Mouse (Mus musculus) CH12.LX (cell line): ENCODE measurements around the gene Col4a2. TPM values are rescaled to one million over a fixed set of nuclear protein-coding genes. Genes with fewer than 3 reads are reported as not detected.

ENCODE experiments used
- DNase-seq: peaks from one replicate; pipeline ENCODE4 v3.0.0-alpha.2; 2013; ENCODE audit errors: extremely low read depth
- H3K27ac ChIP-seq: 2 replicates; pipeline ENCODE4 v1.5.1; 2012; ENCODE audit warnings: low read depth, mild to moderate bottlenecking, control low read depth, moderate library complexity; ENCODE audit not compliant: insufficient read depth
- H3K27me3 ChIP-seq: replicated peaks from 2 replicates; pipeline ENCODE3; 2012; ENCODE audit warnings: inconsistent platforms
- H3K36me3 ChIP-seq, 2 experiments: replicated peaks in 1 of 2; 2 replicates each; pipeline versions ENCODE3 to v1.6.1; 2012; ENCODE audit warnings: inconsistent platforms in 1 of 2, low read length in 1 of 2, mild to moderate bottlenecking in 1 of 2, mixed read lengths in 1 of 2, moderate library complexity in 1 of 2; ENCODE audit not compliant: control insufficient read depth in 1 of 2, insufficient read depth in 1 of 2
- H3K4me1 ChIP-seq, 2 experiments: 2 replicates each; pipeline ENCODE4 v1.6.1; 2012; ENCODE audit warnings: inconsistent platforms in 1 of 2, moderate library complexity in 1 of 2; ENCODE audit not compliant: insufficient read depth in 2 of 2, control insufficient read depth in 1 of 2
- H3K4me2 ChIP-seq: 2 replicates; pipeline ENCODE4 v1.6.1; 2012; ENCODE audit warnings: low read depth, mild to moderate bottlenecking, control low read depth; ENCODE audit not compliant: poor library complexity, insufficient read depth, severe bottlenecking
- H3K4me3 ChIP-seq, 3 experiments: fragments of 150-350 bp in 1 of 3; sonication (generic) in 1 of 3; replicated peaks in 1 of 3; 2 replicates each; pipeline versions ENCODE3 to v1.5.1; 2011 to 2012; ENCODE audit warnings: low read depth in 2 of 3, low read length in 2 of 3, mild to moderate bottlenecking in 2 of 3, moderate library complexity in 2 of 3, control low read depth in 1 of 3, improper control_type of control experiment in 1 of 3, inconsistent platforms in 1 of 3, mixed read lengths in 1 of 3; ENCODE audit not compliant: poor library complexity in 1 of 3
- H3K79me2 ChIP-seq: replicated peaks from 2 replicates; pipeline ENCODE4 v1.6.1; 2012; ENCODE audit warnings: mild to moderate bottlenecking, moderate library complexity; ENCODE audit not compliant: control insufficient read depth, poor library complexity, insufficient read depth, severe bottlenecking; ENCODE audit errors: extremely low read depth
- H3K9ac ChIP-seq: 2 replicates; pipeline ENCODE4 v1.6.1; 2012; ENCODE audit warnings: low read depth, mild to moderate bottlenecking, control low read depth, moderate library complexity; ENCODE audit not compliant: insufficient read depth
- H3K9me3 ChIP-seq: replicated peaks from 2 replicates; pipeline ENCODE3; 2012; ENCODE audit warnings: low read length, inconsistent platforms, mixed read lengths
- BHLHE40 ChIP-seq: IDR thresholded peaks from 2 replicates; pipeline ENCODE4 v1.6.1; 2011; ENCODE audit warnings: mild to moderate bottlenecking, low read depth, low read length, improper control_type of control experiment
- CHD1 ChIP-seq: IDR thresholded peaks from 2 replicates; pipeline ENCODE4 v1.6.1; 2012; ENCODE audit warnings: low read depth, low read length, improper control_type of control experiment, inconsistent platforms
- CHD2 ChIP-seq: IDR thresholded peaks from 2 replicates; pipeline ENCODE4 v1.6.1; 2011; ENCODE audit warnings: low read length, improper control_type of control experiment
- CTCF ChIP-seq, 2 experiments: IDR thresholded peaks in 1 of 2; conservative IDR thresholded peaks in 1 of 2; 2 replicates each; pipeline ENCODE4 v1.5.1; 2011 to 2012; ENCODE audit warnings: low read depth in 2 of 2, low read length in 2 of 2, improper control_type of control experiment in 1 of 2, inconsistent platforms in 1 of 2, mild to moderate bottlenecking in 1 of 2, moderate library complexity in 1 of 2
- E2F4 ChIP-seq: IDR thresholded peaks from 2 replicates; pipeline ENCODE4 v1.6.1; 2011; ENCODE audit warnings: low read depth, low read length, improper control_type of control experiment; ENCODE audit not compliant: insufficient replicate concordance
- ELF1 ChIP-seq: IDR thresholded peaks from 2 replicates; pipeline ENCODE4 v1.6.1; 2014; ENCODE audit warnings: low read depth, mild to moderate bottlenecking, inconsistent platforms, low read length, improper control_type of control experiment
- EP300 ChIP-seq: IDR thresholded peaks from 2 replicates; pipeline ENCODE4 v1.6.1; 2011; ENCODE audit warnings: low read length, improper control_type of control experiment
- ETS1 ChIP-seq: conservative IDR thresholded peaks from 2 replicates; pipeline ENCODE4 v1.6.1; 2012; ENCODE audit warnings: low read depth, mild to moderate bottlenecking, inconsistent platforms, low read length, improper control_type of control experiment, moderate library complexity
- GABPA ChIP-seq: IDR thresholded peaks from 2 replicates; pipeline ENCODE4 v1.6.1; 2012; ENCODE audit warnings: low read depth, low read length, improper control_type of control experiment, inconsistent platforms; ENCODE audit not compliant: insufficient replicate concordance
- HCFC1 ChIP-seq: IDR thresholded peaks from 2 replicates; pipeline ENCODE4 v1.6.1; 2012; ENCODE audit warnings: low read depth, mild to moderate bottlenecking, inconsistent platforms, low read length, improper control_type of control experiment
- IRF4 ChIP-seq: IDR thresholded peaks from 2 replicates; pipeline ENCODE4 v1.6.1; 2014; ENCODE audit warnings: low read depth, mild to moderate bottlenecking, inconsistent platforms, low read length, improper control_type of control experiment
- JUN ChIP-seq: IDR thresholded peaks from 2 replicates; pipeline ENCODE4 v1.6.1; 2011; ENCODE audit warnings: low read depth, mild to moderate bottlenecking, low read length, improper control_type of control experiment, moderate library complexity; ENCODE audit not compliant: insufficient read depth
- JUND ChIP-seq: conservative IDR thresholded peaks from 2 replicates; pipeline ENCODE4 v1.6.1; 2011; ENCODE audit warnings: low read depth, low read length, improper control_type of control experiment
- KAT2A ChIP-seq: IDR thresholded peaks from 2 replicates; pipeline ENCODE4 v1.6.1; 2012; ENCODE audit warnings: low read length, improper control_type of control experiment, inconsistent platforms; ENCODE audit not compliant: insufficient replicate concordance
- MAFK ChIP-seq: IDR thresholded peaks from 2 replicates; pipeline ENCODE4 v1.6.1; 2011; ENCODE audit warnings: low read length, improper control_type of control experiment; ENCODE audit not compliant: insufficient replicate concordance
- MAX ChIP-seq: IDR thresholded peaks from 2 replicates; pipeline ENCODE4 v1.6.1; 2011; ENCODE audit warnings: low read length, improper control_type of control experiment
- MAZ ChIP-seq: IDR thresholded peaks from 2 replicates; pipeline ENCODE4 v1.6.1; 2012; ENCODE audit warnings: low read depth, mild to moderate bottlenecking, inconsistent platforms, low read length, improper control_type of control experiment, moderate library complexity
- MEF2A ChIP-seq: IDR thresholded peaks from 2 replicates; pipeline ENCODE4 v1.6.1; 2014; ENCODE audit warnings: low read depth, mild to moderate bottlenecking, inconsistent platforms, low read length, improper control_type of control experiment, borderline replicate concordance
- MXI1 ChIP-seq: IDR thresholded peaks from 2 replicates; pipeline ENCODE4 v1.6.1; 2011; ENCODE audit warnings: mild to moderate bottlenecking, low read depth, low read length, improper control_type of control experiment
- MYC ChIP-seq: IDR thresholded peaks from 2 replicates; pipeline ENCODE4 v1.6.1; 2011; ENCODE audit warnings: low read depth, mild to moderate bottlenecking, improper control_type of control experiment, low read length
- NELFE ChIP-seq: IDR thresholded peaks from 2 replicates; pipeline ENCODE4 v1.6.1; 2011; ENCODE audit warnings: low read depth, low read length, improper control_type of control experiment
- NRF1 ChIP-seq: IDR thresholded peaks from 2 replicates; pipeline ENCODE4 v1.6.1; 2014; ENCODE audit warnings: low read depth, mild to moderate bottlenecking, inconsistent platforms, low read length, improper control_type of control experiment, moderate library complexity
- PAX5 ChIP-seq: IDR thresholded peaks from 2 replicates; pipeline ENCODE4 v1.6.1; 2012; ENCODE audit warnings: low read length, inconsistent platforms, mixed read lengths
- POLR2A ChIP-seq: IDR thresholded peaks from 2 replicates; pipeline ENCODE4 v1.6.1; 2011; ENCODE audit warnings: low read depth, mild to moderate bottlenecking, improper control_type of control experiment, low read length
- POLR2AphosphoS2 ChIP-seq: IDR thresholded peaks from 2 replicates; pipeline ENCODE4 v1.6.1; 2011; ENCODE audit warnings: low read depth, low read length, improper control_type of control experiment
- RAD21 ChIP-seq: IDR thresholded peaks from 2 replicates; pipeline ENCODE4 v1.6.1; 2011; ENCODE audit warnings: low read depth, mild to moderate bottlenecking, low read length, improper control_type of control experiment, moderate library complexity
- RCOR1 ChIP-seq: conservative IDR thresholded peaks from 2 replicates; pipeline ENCODE4 v1.6.1; 2012; ENCODE audit warnings: low read depth, mild to moderate bottlenecking, inconsistent platforms, low read length, improper control_type of control experiment
- SIN3A ChIP-seq: IDR thresholded peaks from 2 replicates; pipeline ENCODE4 v1.6.1; 2012; ENCODE audit warnings: low read length, improper control_type of control experiment, inconsistent platforms
- SMC3 ChIP-seq: IDR thresholded peaks from 2 replicates; pipeline ENCODE4 v1.6.1; 2011; ENCODE audit warnings: low read depth, low read length, improper control_type of control experiment
- TBP ChIP-seq: conservative IDR thresholded peaks from 2 replicates; pipeline ENCODE4 v1.6.1; 2011; ENCODE audit warnings: low read depth, low read length, improper control_type of control experiment
- TCF12 ChIP-seq: IDR thresholded peaks from 2 replicates; pipeline ENCODE4 v1.6.1; 2014; ENCODE audit warnings: low read depth, mild to moderate bottlenecking, inconsistent platforms, low read length, improper control_type of control experiment
- UBTF ChIP-seq: IDR thresholded peaks from 2 replicates; pipeline ENCODE4 v1.6.1; 2012; ENCODE audit warnings: low read depth, mild to moderate bottlenecking, inconsistent platforms, low read length, improper control_type of control experiment, moderate library complexity
- USF1 ChIP-seq: IDR thresholded peaks from 2 replicates; pipeline ENCODE4 v1.6.1; 2014; ENCODE audit warnings: low read depth, mild to moderate bottlenecking, inconsistent platforms, low read length, improper control_type of control experiment
- USF2 ChIP-seq: conservative IDR thresholded peaks from 2 replicates; pipeline ENCODE4 v1.6.1; 2011; ENCODE audit warnings: low read depth, low read length, improper control_type of control experiment
- ZC3H11A ChIP-seq: IDR thresholded peaks from 2 replicates; pipeline ENCODE4 v1.6.1; 2012; ENCODE audit warnings: low read depth, mild to moderate bottlenecking, inconsistent platforms, low read length, improper control_type of control experiment
- ZKSCAN1 ChIP-seq: IDR thresholded peaks from 2 replicates; pipeline ENCODE4 v1.6.1; 2012; ENCODE audit warnings: low read depth, inconsistent platforms, low read length, improper control_type of control experiment, borderline replicate concordance
- ZMIZ1 ChIP-seq: IDR thresholded peaks from 2 replicates; pipeline ENCODE4 v1.6.1; 2012; ENCODE audit warnings: low read depth, mild to moderate bottlenecking, inconsistent platforms, low read length, improper control_type of control experiment
- ZNF384 ChIP-seq: IDR thresholded peaks from 2 replicates; pipeline ENCODE4 v1.6.1; 2012; ENCODE audit warnings: low read depth, low read length, improper control_type of control experiment, inconsistent platforms
- dilution Hi-C: fragments of 300-500 bp; cut with MboI; formaldehyde crosslinking; loops from 2 replicates; pipeline ENCODE4 v1.14.3; 2020; ENCODE audit warnings: low sequenced_read_pairs; ENCODE audit not compliant: extremely low pct_unique_long_range_greater_than_20kb, extremely low pct_ligation_motif_present
- in situ Hi-C: fragments of 300-500 bp; cut with MboI; formaldehyde crosslinking; loops from 3 replicates; pipeline ENCODE4 v1.14.3; 2019; ENCODE audit warnings: low sequenced_read_pairs, low pct_ligation_motif_present, low pct_unique_long_range_greater_than_20kb, mixed read lengths
- polyA plus RNA-seq: library from polyadenylated mRNA; unstranded; fragments of >175 nt; gene quantifications from 2 replicates; pipeline ENCODE4 v1.2.1, GENCODE M21; 2012; ENCODE audit warnings: low read depth; ENCODE audit not compliant: insufficient read length
- total RNA-seq, 2 experiments: library from RNA; depleted of rRNA; stranded (reverse); fragments of 300-350 nt in 1 of 2; fragments of >200 nt in 1 of 2; gene quantifications; 2 replicates each; pipeline ENCODE4 v1.2.3; 2012 to 2014

Gene Col4a2
- total and polyA plus RNA-seq, 3 experiments, result 0.04 to 0.07 TPM; not detected in 1

DNA sequence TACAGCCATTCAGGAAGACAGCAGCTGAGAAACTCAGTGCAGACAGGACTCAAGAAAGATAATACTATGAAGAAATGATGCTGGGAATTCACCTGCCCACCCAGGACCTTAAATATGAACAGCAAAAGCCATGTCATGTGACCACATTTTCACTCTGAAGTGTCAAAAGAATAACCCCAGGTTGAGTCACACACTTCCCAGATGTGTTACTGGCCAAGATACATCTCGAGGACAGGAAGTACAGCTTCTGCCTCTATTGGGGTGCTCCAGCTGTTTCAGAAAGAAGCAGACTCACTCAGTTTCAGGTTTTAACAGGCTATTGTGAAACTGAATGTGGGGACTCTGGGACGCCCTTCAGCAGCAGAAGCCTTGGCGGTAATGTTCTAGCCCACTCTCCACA is 140.0 kb downstream of the Col4a2 start:
- no peak for TF ChIP-seq CTCF (conservative IDR thresholded peaks at IDR 0.05 in 1 of 2, IDR thresholded peaks at IDR 0.05 in 1 of 2; ENCODE audit: low read depth in 2 of 2, low read length in 2 of 2)
- no peak for TF ChIP-seq PAX5
- peak; percentile 81 for TF ChIP-seq USF1
- TF ChIP-seq SIN3A, result peak; percentile 92
- TF ChIP-seq RCOR1, result peak; percentile 94
- TF ChIP-seq ETS1, result peak; percentile 97
- TF ChIP-seq TBP, result peak; percentile 54; the same call in 1 of the 2 replicates
- no peak for TF ChIP-seq HCFC1
- peak; percentile 96 for TF ChIP-seq BHLHE40
- TF ChIP-seq SMC3, result peak; percentile 8; the same call in 1 of the 2 replicates
- TF ChIP-seq MAZ, result 0 out of 2 replicates have a peak, but pooled peaks have one; percentile 32
- no peak; the same call in 1 of the 2 replicates for TF ChIP-seq RAD21
- TF ChIP-seq POLR2A, result no peak
- TF ChIP-seq JUND, result peak; percentile 86
- peak; percentile 93 for TF ChIP-seq IRF4
- peak; percentile 66; the same call in 1 of the 2 replicates for TF ChIP-seq CHD2
- TF ChIP-seq EP300, result peak; percentile 96
- no peak for TF ChIP-seq ZKSCAN1
- TF ChIP-seq ZNF384, result no peak
- TF ChIP-seq CHD1, result no peak
- TF ChIP-seq UBTF, result no peak
- TF ChIP-seq ZC3H11A, result no peak
- 0 out of 2 replicates have a peak, but pooled peaks have one; percentile 44 for TF ChIP-seq MYC
- TF ChIP-seq TCF12, result peak; percentile 93
- no peak for TF ChIP-seq NELFE
- no peak for TF ChIP-seq NRF1
- TF ChIP-seq MAFK, result peak; percentile 65; the same call in 1 of the 2 replicates
- TF ChIP-seq MEF2A, result peak; percentile 90
- TF ChIP-seq GABPA, result no peak
- 0 out of 2 replicates have a peak, but pooled peaks have one; percentile 12 for TF ChIP-seq E2F4
- peak; percentile 68 for TF ChIP-seq MAX
- TF ChIP-seq ELF1, result peak; percentile 70; the same call in 1 of the 2 replicates
- no peak for TF ChIP-seq ZMIZ1
- no peak for TF ChIP-seq MXI1
- peak; percentile 85 for TF ChIP-seq USF2
- no peak for TF ChIP-seq POLR2AphosphoS2
- TF ChIP-seq JUN, result peak; percentile 81
- no peak for TF ChIP-seq KAT2A
- Histone ChIP-seq H3K27me3 (no peaks in the 10 kb centered on the region), H3K9ac (0 out of 2 replicates have a peak overlapping the region, but pooled peaks have one; percentile 11), H3K27ac (peak overlapping the region; percentile 89), H3K4me3 (no peak overlapping the region), H3K9me3 (no peaks in the 10 kb centered on the region), H3K4me1 (peaks cover 44 to 47% of the 10 kb centered on the region in 2 experiments), H3K36me3 (peaks cover 7 to 21% of the 10 kb centered on the region in 2 experiments), H3K79me2 (no peaks in the 10 kb centered on the region; the same call in 1 of the 2 replicates), H3K4me2 (peak overlapping the region; percentile 46)
- peak; percentile 84 for DNase-seq
- dilution Hi-C loops (no loop called here), in situ Hi-C loops (loop anchor here (5.0 to 10.0 kb wide), 2 partner anchors 35 to 162 kb away; no protein-coding TSS in a partner anchor)
